Mouse (Mus musculus) WW6 (cell line): ENCODE results near the gene Ext2.

Source experiments
- DNase-seq: peaks from one replicate; pipeline ENCODE4 v3.0.0-alpha.2; 2013; ENCODE audit warnings: low read depth, low spot score

The Ext2 gene

GRCm38 (mm10) chr2:93806487-93807201 lies 15.7 kb downstream of the Ext2 start:
- DNase-seq: no peak

- DNase-seq: no peak
These were observed 16.8 kb downstream of the Ext2 start for GRCm38 (mm10) chr2:93805523-93805922.

GRCm38 (mm10) chr2:93805066-93805465 lies 17.3 kb downstream of the Ext2 start:
- no peak for DNase-seq

- DNase-seq: no peak
These were observed 19.4 kb downstream of the Ext2 start for GRCm38 (mm10) chr2:93802947-93803346.

- no peak for DNase-seq
These were observed 21.3 kb downstream of the Ext2 start for GRCm38 (mm10) chr2:93801097-93801496.

GRCm38 (mm10) chr2:93797162-93797795 lies 25.1 kb downstream of the Ext2 start:
- no peak for DNase-seq

- no peak for DNase-seq
These were observed 28.0 kb downstream of the Ext2 start for GRCm38 (mm10) chr2:93794375-93794774.

GRCm38 (mm10) chr2:93791516-93792499 lies 30.6 kb downstream of the Ext2 start:
- DNase-seq: no peak

GRCm38 (mm10) chr2:93790798-93791345 lies 31.5 kb downstream of the Ext2 start:
- DNase-seq: no peak

GRCm38 (mm10) chr2:93788557-93788956 lies 33.8 kb downstream of the Ext2 start:
- DNase-seq: no peak

- DNase-seq: peak; percentile 52
These were observed 36.2 kb downstream of the Ext2 start for GRCm38 (mm10) chr2:93786175-93786574.

GRCm38 (mm10) chr2:93785432-93785798 lies 37.0 kb downstream of the Ext2 start:
- no peak for DNase-seq

- no peak for DNase-seq
These were observed 37.5 kb downstream of the Ext2 start for GRCm38 (mm10) chr2:93784721-93785431.

GRCm38 (mm10) chr2:93783926-93784539 lies 38.3 kb downstream of the Ext2 start:
- DNase-seq: no peak

GRCm38 (mm10) chr2:93782682-93783081 lies 39.7 kb downstream of the Ext2 start:
- DNase-seq: no peak

- DNase-seq: no peak
These were observed 40.2 kb downstream of the Ext2 start for GRCm38 (mm10) chr2:93782156-93782555.

- no peak for DNase-seq
These were observed 41.8 kb downstream of the Ext2 start for GRCm38 (mm10) chr2:93780528-93780927.

GRCm38 (mm10) chr2:93779897-93780208 lies 42.5 kb downstream of the Ext2 start:
- DNase-seq: no peak

- no peak for DNase-seq
These were observed 43.1 kb downstream of the Ext2 start for GRCm38 (mm10) chr2:93779081-93779896.

- no peak for DNase-seq
These were observed 43.8 kb downstream of the Ext2 start for GRCm38 (mm10) chr2:93778616-93779015.
